Mouse (Mus musculus): ENCODE measurements around the gene Fcer1g.
"Not testable (repeated sequence)": the region's sequence is repeated elsewhere in the genome, so short reads cannot be mapped to it uniquely, and the experiment has no call there.

Gene Fcer1g

GRCm38 (mm10) chr1:171245353-171245752 lies 11.2 kb upstream of the Fcer1g start:
- DNase-seq (ENCODE audit: low spot score in 2 of 2): no peak

GRCm38 (mm10) chr1:171241952-171242351 lies 7.8 kb upstream of the Fcer1g start:
- not testable (repeated sequence) for DNase-seq (ENCODE audit: low spot score in 2 of 2)

GRCm38 (mm10) chr1:171240911-171241310 lies 6.7 kb upstream of the Fcer1g start:
- no peak for DNase-seq (ENCODE audit: low spot score in 2 of 2)

- no peak for DNase-seq (ENCODE audit: low spot score in 2 of 2)
Measured at GRCm38 (mm10) chr1:171239992-171240744, 6.0 kb upstream of the Fcer1g start.

- DNase-seq (ENCODE audit: low spot score in 2 of 2): peak; percentile 63 to 69
Measured at GRCm38 (mm10) chr1:171238463-171238862, 4.3 kb upstream of the Fcer1g start.

- no peak for DNase-seq (ENCODE audit: low spot score in 2 of 2)
Measured at GRCm38 (mm10) chr1:171237438-171237837, 3.3 kb upstream of the Fcer1g start.

- DNase-seq (ENCODE audit: low spot score in 2 of 2): no peak
Measured at GRCm38 (mm10) chr1:171235791-171236190, 1.6 kb upstream of the Fcer1g start.

GRCm38 (mm10) chr1:171234538-171234937 lies 373 bp upstream of the Fcer1g start:
- no peak for DNase-seq (ENCODE audit: low spot score in 2 of 2)

GRCm38 (mm10) chr1:171232800-171233730 lies 1.1 kb downstream of the Fcer1g start:
- no peak for DNase-seq (ENCODE audit: low spot score in 2 of 2)

GRCm38 (mm10) chr1:171232348-171232747 lies 1.8 kb downstream of the Fcer1g start:
- DNase-seq (ENCODE audit: low spot score in 2 of 2): no peak

GRCm38 (mm10) chr1:171231844-171232243 lies 2.3 kb downstream of the Fcer1g start:
- peak; percentile 63 to 82 for DNase-seq (ENCODE audit: low spot score in 2 of 2)

GRCm38 (mm10) chr1:171230215-171230614 lies 4.0 kb downstream of the Fcer1g start:
- DNase-seq (ENCODE audit: low spot score in 2 of 2): no peak

- DNase-seq (ENCODE audit: low spot score in 2 of 2): no peak
Measured at GRCm38 (mm10) chr1:171229750-171230149, 4.4 kb downstream of the Fcer1g start.

GRCm38 (mm10) chr1:171227879-171228278 lies 6.3 kb downstream of the Fcer1g start:
- no peak for DNase-seq (ENCODE audit: low spot score in 2 of 2)

- DNase-seq (ENCODE audit: low spot score in 2 of 2): no peak
Measured at GRCm38 (mm10) chr1:171226780-171227179, 7.4 kb downstream of the Fcer1g start.

- no peak for DNase-seq (ENCODE audit: low spot score in 2 of 2)
Measured at GRCm38 (mm10) chr1:171224857-171225256, 9.3 kb downstream of the Fcer1g start, which contains the start of gene Apoa2. Gene Apoa2, plus strand, starts transcription at chr1:171225054.

- no peak for DNase-seq (ENCODE audit: low spot score in 2 of 2)
Measured at GRCm38 (mm10) chr1:171223796-171224195, 10.4 kb downstream of the Fcer1g start.

- no peak for DNase-seq (ENCODE audit: low spot score in 2 of 2)
Measured at GRCm38 (mm10) chr1:171223168-171223567, 11.0 kb downstream of the Fcer1g start.

GRCm38 (mm10) chr1:171222238-171223155 lies 11.7 kb downstream of the Fcer1g start, which contains the start of gene Tomm40l:
Gene Tomm40l, minus strand, starts transcription at chr1:171222514.
- peak; percentile 96 to 97 for DNase-seq (ENCODE audit: low spot score in 2 of 2)

GRCm38 (mm10) chr1:171221281-171222193 lies 12.6 kb downstream of the Fcer1g start:
- no peak for DNase-seq (ENCODE audit: low spot score in 2 of 2)
